Mouse (Mus musculus) heart, postnatal 0 days (tissue): Measurements from ENCODE around the gene Ess2. TPM values are rescaled to one million over a fixed set of nuclear protein-coding genes. Genes with fewer than 3 reads are reported as not detected.

Experiments
- ATAC-seq: fragments of 200-750 bp; cut with Nextera tagmentation; 2 replicates; pipeline ENCODE4 v1.8.0; 2017; ENCODE audit warnings: low read depth, moderate number of reproducible peaks, moderate library complexity; ENCODE audit not compliant: insufficient read depth
- DNase-seq: peaks from one replicate; pipeline ENCODE4 v3.0.0-alpha.2; 2016; ENCODE audit warnings: low spot score
- H3K27ac ChIP-seq: fragments of 300-500 bp; sonication (generic); 2 replicates; pipeline ENCODE4 v1.5.1; 2014; ENCODE audit warnings: low read depth, mild to moderate bottlenecking
- H3K27me3 ChIP-seq: fragments of 300-500 bp; sonication (generic); 2 replicates; pipeline ENCODE4 v1.6.1; 2014; ENCODE audit warnings: low read length, mixed read lengths; ENCODE audit not compliant: control insufficient read depth, insufficient read depth
- H3K36me3 ChIP-seq: fragments of 300-500 bp; sonication (generic); replicated peaks from 2 replicates; pipeline ENCODE4 v1.6.1; 2014; ENCODE audit warnings: low read length, mixed read lengths; ENCODE audit not compliant: control insufficient read depth, insufficient read depth
- H3K4me1 ChIP-seq: fragments of 300-500 bp; sonication (generic); 2 replicates; pipeline ENCODE4 v1.6.1; 2014; ENCODE audit warnings: antibody characterized with exemption; ENCODE audit not compliant: control insufficient read depth, insufficient read depth
- H3K4me2 ChIP-seq: fragments of 300-500 bp; sonication (generic); 2 replicates; pipeline ENCODE4 v1.6.1; 2014; ENCODE audit warnings: low read depth, mild to moderate bottlenecking, low read length, moderate library complexity
- H3K4me3 ChIP-seq: fragments of 300-500 bp; sonication (generic); 2 replicates; pipeline ENCODE4 v1.5.1; 2014; ENCODE audit warnings: low read depth, low read length
- H3K9ac ChIP-seq: fragments of 300-500 bp; sonication (generic); replicated peaks from 2 replicates; pipeline ENCODE4 v1.6.1; 2014; ENCODE audit warnings: low read depth, low read length, mixed read lengths
- H3K9me3 ChIP-seq: fragments of 300-500 bp; sonication (generic); replicated peaks from 2 replicates; pipeline ENCODE4 v1.6.1; 2016; ENCODE audit warnings: low read length; ENCODE audit not compliant: control insufficient read depth
- CTCF ChIP-seq: IDR thresholded peaks from 2 replicates; pipeline ENCODE4 v1.5.1; 2016; ENCODE audit warnings: antibody characterized with exemption, control low read depth, low read depth
- EP300 ChIP-seq: IDR thresholded peaks from 2 replicates; pipeline ENCODE4 v1.6.1; 2016; ENCODE audit warnings: antibody characterized with exemption, low read depth
- WGBS: fragments of 180-500 bp; shearing (Covaris S2); extraction: QIAGEN DNeasy Blood & Tissue Kit; methylation state at CpG from one replicate; pipeline ENCODE4 v1.1.7; 2014; 5-methylcytosine and 5-hydroxymethylcytosine counted together
- polyA plus RNA-seq: library from polyadenylated mRNA; unstranded; fragments of >200 nt; fragmentation: Nextera tagmentation; extraction: Ambion mirVana; gene quantifications from 2 replicates; pipeline ENCODE4 v1.2.1, GENCODE M21; 2015
- total RNA-seq: library from RNA; depleted of rRNA; stranded (reverse); fragments of >200 nt; gene quantifications from 2 replicates; pipeline ENCODE4 v1.2.3, GENCODE M21; 2014; ENCODE audit warnings: low replicate concordance

Gene Ess2
- total and polyA plus RNA-seq, 2 experiments from 2014 or later: 18.5 to 25.4 TPM

DNA sequence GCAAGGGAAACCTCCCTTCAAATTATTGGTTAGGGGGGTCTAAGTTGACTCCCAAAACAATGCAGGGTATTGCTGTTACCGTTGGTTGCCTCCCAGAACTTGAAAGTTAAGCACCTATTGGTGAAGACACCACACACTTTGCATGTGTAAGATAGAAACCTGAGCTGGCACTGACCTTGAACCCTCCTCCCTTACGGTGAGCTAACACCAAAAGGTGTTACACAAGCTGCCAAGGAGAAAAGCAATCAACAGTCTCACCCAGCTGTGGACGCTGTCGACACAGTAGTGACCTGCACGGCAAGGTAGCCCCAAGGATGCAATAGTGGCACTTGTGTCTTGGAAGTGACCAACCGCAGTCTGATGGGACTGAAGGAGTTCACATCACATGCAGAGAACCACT is 27.0 kb downstream of the Ess2 start:
- Histone ChIP-seq H3K27ac (no peak overlapping the region), H3K36me3 (no peaks in the 10 kb centered on the region; the same call in 1 of the 2 replicates), H3K4me1 (peaks cover 6% of the 10 kb centered on the region; the same call in 1 of the 2 replicates), H3K4me2 (no peak overlapping the region), H3K4me3 (no peak overlapping the region), H3K9ac (no peak overlapping the region), H3K27me3 (no peaks in the 10 kb centered on the region), H3K9me3 (no peaks in the 10 kb centered on the region)
- TF ChIP-seq EP300 (no peak), CTCF (no peak)
- 61% methylated on average over 6 of the region's 6 CpGs for WGBS
- no peak for ATAC-seq
- DNase-seq: no peak

DNA sequence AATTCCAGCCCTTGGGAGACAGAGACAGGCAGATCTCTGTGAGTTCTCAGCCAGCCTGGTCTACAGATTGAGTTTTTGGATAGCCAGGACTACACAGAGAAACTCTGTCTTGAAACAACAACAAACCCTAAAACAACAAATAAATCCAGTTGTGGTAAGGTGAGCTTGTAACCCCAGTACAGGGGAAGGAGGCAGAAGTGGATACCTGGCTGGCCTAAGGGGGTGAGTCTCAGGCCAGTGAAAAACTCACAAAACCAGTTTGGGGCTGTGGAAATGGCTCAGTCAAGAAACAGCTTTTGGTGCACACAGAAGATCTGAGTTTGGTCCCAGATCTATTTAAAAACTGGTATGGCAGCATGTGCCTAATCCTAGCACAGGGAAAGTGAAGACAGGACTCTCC is 29.0 kb downstream of the Ess2 start:
- no peak overlapping the region for H3K4me3 ChIP-seq
- H3K27ac ChIP-seq: no peak overlapping the region
- no peaks in the 10 kb centered on the region for H3K9me3 ChIP-seq
- H3K9ac ChIP-seq: no peak overlapping the region
- no peaks in the 10 kb centered on the region; the same call in 1 of the 2 replicates for H3K36me3 ChIP-seq
- no peaks in the 10 kb centered on the region for H3K27me3 ChIP-seq
- TF ChIP-seq CTCF (no peak), EP300 (no peak)
- H3K4me1 ChIP-seq: peaks cover 6% of the 10 kb centered on the region; the same call in 1 of the 2 replicates
- no peak overlapping the region for H3K4me2 ChIP-seq
- no peak for DNase-seq
- no peak for ATAC-seq

DNA sequence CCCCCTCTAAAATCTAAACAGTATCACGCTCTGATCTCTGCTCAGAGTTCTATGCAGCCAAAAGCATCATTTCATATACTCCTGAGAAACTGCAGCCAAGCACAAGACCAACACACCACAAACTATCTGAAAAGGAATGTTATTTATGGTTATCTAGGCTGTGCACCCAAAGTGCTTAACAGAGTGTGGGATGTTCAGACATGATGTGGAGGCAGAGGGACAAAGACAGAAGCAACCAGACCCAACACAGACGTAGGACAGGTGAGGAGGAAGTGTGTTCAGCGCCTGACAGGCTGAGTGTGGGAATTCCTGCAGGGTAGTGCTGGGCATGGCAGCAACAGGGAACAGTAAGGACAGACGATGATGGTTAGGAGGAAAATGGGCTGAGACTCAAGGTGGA is 31.6 kb downstream of the Ess2 start:
- no peaks in the 10 kb centered on the region for H3K27me3 ChIP-seq
- DNase-seq (no peak), ATAC-seq (no peak)
- no peak overlapping the region for H3K27ac ChIP-seq
- no peak for TF ChIP-seq CTCF
- TF ChIP-seq EP300: no peak
- 77% methylated on average over 4 of the region's 4 CpGs for WGBS
- H3K36me3 ChIP-seq: no peaks in the 10 kb centered on the region; the same call in 1 of the 2 replicates
- H3K9me3 ChIP-seq: no peaks in the 10 kb centered on the region
- H3K4me2 ChIP-seq: no peak overlapping the region
- H3K4me1 ChIP-seq: peaks cover 14% of the 10 kb centered on the region; the same call in 1 of the 2 replicates
- no peak overlapping the region for H3K4me3 ChIP-seq
- H3K9ac ChIP-seq: no peak overlapping the region

DNA sequence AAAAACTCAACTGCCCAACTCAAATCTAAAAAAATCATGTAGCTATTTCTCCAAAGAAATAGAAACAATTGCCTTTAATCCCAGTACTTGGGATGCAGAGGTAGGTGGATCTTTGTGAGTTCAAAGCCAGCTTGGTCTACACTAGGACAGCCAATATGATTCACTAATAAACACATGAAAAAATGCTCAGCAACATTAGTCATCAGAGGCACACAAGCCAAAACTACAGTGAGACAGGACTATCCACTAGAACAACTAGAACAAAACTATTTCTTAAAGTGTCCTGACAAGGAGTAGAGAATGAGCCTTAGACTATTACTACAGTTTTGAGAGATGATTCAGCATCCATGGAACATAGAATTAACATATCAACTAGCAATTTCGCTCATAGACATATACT is 35.1 kb downstream of the Ess2 start:
- Histone ChIP-seq H3K27ac (no peak overlapping the region), H3K4me3 (no peak overlapping the region), H3K9me3 (no peaks in the 10 kb centered on the region), H3K9ac (no peak overlapping the region), H3K4me2 (no peak overlapping the region), H3K4me1 (peaks cover 20% of the 10 kb centered on the region), H3K36me3 (peaks cover 18% of the 10 kb centered on the region), H3K27me3 (no peaks in the 10 kb centered on the region)
- DNase-seq: no peak
- ATAC-seq: no peak
- TF ChIP-seq CTCF (no peak), EP300 (no peak)
- 89% methylated on average over 1 of the region's 1 CpGs for WGBS

DNA sequence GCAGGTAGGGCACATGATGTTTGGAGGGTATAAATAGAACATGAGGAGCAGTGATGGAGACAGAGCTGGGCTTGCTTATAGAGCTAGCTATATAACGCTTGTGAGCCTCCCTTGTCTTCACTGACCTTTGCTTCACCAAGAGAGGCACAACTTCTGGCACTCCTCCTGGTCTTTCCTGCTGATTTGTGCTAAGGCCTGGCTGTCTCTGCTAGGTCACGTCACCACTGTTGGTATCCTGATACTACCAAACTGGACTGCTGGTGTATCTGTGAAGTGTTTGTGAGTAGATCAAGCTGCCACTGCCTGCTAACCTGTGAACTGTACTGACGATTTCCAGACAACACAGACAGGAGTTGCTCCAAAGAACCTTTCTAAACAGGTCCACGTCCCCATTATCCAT is 36.0 kb downstream of the Ess2 start:
- Histone ChIP-seq H3K9ac (no peak overlapping the region), H3K4me2 (no peak overlapping the region; the same call in 1 of the 2 replicates), H3K27me3 (no peaks in the 10 kb centered on the region), H3K36me3 (peaks cover 25% of the 10 kb centered on the region), H3K4me3 (no peak overlapping the region), H3K4me1 (peaks cover 20% of the 10 kb centered on the region), H3K27ac (peak overlapping the region; percentile 68), H3K9me3 (no peaks in the 10 kb centered on the region)
- TF ChIP-seq EP300: no peak
- no peak for TF ChIP-seq CTCF
- DNase-seq: peak; percentile 56
- peak; percentile 83 for ATAC-seq
- WGBS: 25% methylated on average over 4 of the region's 4 CpGs

DNA sequence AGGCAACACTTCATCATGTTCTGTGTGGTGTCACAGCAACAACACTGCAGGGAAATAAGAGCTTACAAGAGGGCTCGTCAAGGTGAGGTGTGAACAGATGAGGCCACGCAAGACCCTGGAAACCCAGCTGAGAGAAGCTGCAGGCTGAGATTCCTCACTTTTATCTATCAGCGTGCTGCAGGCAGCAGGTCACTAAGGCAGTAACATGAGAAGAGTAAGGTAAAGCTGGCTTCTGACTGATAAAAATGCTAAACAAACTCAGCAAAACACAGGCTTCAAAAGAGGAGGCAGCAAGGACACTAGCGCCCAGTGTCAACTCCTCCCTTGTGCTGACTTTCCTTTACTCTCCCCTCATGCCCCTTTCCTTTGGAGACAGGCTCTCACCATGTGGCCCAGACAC is 38.2 kb downstream of the Ess2 start:
- H3K27ac ChIP-seq: no peak overlapping the region
- no peak overlapping the region for H3K9ac ChIP-seq
- TF ChIP-seq EP300 (no peak), CTCF (no peak)

More for the DNA sequence above, 38.2 kb downstream of the Ess2 start:
- peaks cover 20% of the 10 kb centered on the region for H3K4me1 ChIP-seq
- no peaks in the 10 kb centered on the region for H3K27me3 ChIP-seq
- no peaks in the 10 kb centered on the region for H3K9me3 ChIP-seq
- no peak overlapping the region for H3K4me2 ChIP-seq
- 33% methylated on average over 4 of the region's 4 CpGs for WGBS
- H3K4me3 ChIP-seq: no peak overlapping the region
- H3K36me3 ChIP-seq: peaks cover 36% of the 10 kb centered on the region
- DNase-seq (no peak), ATAC-seq (no peak)
